Mouse (Mus musculus): ENCODE measurements at regions not wholly inside any gene's neighbourhood (a gene's known extent, or its start where the extent isn't known, plus 50 kb on each side); places are given as distances from the start of the nearest gene placed in this dataset.

DNA sequence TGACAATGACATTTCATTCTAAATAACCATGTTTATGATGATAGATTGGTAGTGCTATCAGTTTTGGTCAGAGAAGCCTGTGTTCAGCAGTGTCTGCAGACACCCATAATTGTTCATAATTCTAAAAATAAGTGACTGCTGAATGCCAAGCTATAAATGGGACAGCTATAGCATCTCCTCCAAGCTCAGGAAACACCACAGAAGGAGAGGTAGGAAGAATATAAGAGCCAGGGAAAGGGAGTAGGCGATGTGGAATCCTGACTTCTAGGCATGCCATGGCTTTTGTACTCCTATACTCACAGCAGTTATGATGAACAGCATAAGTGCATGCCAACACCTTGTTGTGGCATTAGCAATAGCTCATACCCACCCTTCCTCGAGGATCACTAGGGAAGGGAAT is 429.4 kb downstream of the Ptprc start:
- DNase-seq (ENCODE audit: low spot score) = no peak

DNA sequence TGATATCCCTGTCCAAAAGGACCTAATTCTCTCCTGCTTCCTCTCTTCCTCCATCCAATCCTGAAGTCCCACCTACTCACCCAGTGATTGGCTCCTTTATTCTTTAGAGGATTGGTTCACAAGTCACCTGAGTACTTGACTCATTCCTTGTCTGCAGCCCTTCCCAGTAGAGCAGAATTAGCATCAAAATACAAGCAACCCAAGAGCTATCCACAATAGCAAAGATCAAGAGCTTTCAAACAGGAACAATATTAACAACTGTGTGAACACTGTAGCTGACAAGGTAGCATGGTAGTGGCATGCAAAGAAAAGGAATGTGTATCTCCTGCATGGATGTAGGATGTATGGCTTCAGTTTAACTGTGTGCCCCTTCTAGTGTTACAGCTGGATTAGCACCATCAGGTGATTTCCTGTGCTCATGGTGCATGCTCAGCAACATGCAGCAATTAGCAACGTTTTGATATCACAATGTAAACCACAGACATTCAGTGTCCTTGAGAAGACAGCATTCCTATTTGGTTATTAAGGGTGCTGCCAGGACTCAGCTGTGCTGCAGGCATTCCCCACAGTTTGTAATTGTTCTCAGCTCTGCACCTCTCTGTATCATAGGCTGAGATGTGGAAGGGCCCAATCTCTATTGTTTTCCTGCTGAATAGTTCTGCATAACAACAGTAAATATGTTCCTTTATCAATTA is 437.2 kb downstream of the Ptprc start:
- DNase-seq (ENCODE audit: low spot score) = no peak

DNA sequence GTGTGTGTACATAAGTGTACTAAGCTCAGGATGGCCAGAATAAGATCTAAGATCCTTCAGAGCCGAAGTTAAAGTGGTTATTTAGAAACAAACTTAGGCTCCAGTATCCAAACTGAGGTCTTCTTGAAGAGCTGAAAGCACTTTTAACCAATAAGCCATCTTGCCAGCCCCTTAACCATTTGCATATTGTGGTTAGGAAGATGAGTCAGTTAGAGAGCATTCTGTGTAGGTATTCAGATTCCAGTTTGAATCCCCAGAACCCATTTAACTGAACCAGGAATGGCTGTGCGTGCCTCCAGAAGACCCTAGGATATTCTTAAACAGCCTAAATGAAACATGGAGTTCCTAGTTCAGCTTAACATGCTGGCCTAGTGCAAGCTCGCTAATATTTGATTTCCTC is 471.6 kb downstream of the Ptprc start:
- no peak for DNase-seq (ENCODE audit: low spot score)

DNA sequence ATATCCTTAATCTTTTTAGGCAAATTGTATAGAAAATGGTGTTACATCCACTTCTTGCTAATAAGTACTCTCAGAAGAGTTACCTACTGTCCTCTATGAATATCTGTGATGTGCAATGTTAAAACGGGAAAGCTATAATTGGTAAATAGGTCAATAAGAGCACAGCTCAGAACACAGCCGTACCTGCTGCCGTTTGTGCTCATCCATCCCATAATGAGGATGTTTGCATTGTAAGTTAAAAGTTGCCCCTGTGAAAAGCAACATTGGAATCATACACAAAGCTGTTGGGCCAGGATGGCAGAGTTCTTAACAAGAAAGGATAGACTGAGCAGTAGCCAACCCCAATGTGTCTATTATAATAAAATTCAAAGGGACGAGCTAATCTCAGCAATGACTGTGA is 476.6 kb downstream of the Ptprc start:
- DNase-seq (ENCODE audit: low spot score) = no peak

DNA sequence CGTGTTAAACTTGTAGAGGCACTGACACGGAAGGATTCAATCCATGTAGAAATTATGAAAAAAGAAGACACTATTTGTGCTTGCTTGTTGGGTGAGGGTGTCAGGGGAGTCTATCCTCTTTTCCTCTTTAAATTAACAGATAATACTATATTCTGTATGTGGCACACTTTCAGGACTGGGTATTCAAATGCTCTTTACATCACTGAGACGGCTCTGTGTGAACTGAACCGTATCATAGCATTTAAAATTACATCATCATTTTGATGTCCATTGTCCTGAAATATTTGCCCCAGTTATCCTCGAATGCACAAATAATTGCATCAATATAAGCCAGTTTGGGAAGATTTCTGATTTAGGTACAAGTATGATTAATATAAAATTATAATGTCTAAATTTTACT is 478.2 kb downstream of the Ptprc start:
- DNase-seq (ENCODE audit: low spot score) = no peak

DNA sequence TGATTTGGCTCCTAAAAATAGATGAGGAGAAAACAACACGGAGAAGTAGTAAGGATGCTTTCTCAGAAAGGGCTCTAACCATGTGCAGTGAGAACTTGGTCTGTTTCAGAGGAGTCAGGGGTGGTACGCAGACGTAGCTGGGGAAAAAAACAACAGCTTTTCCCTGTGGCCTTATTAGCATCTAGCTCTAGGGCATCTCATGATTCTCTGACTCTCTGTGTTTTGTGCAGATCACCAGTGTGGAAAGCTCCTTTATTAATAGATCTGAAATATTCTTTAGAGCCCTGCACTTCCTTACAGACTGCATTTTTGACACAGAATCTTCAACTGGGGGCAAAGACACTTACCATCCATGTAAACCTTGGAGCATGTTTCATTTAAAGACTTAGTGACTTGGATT is 478.7 kb downstream of the Ptprc start:
- DNase-seq (ENCODE audit: low spot score) = no peak

DNA sequence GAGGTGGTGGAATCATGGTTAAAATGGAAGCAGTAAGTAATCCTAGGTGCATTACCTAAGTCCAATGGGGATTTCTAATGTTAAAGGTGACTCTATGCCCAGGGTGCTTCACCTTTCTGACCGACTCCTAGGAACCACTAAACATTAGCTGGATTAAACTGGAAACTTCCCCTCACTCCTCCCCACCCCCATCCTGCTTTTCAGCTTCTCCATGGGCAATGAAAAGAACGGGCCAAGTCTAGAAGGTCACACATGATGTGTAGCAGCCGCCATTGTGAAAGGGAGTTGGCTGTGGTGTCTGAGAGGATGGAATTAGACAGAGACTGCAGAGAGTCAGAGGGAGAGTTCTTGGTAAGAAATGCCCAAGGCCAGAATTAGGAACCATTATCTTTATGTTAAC is 479.8 kb downstream of the Ptprc start:
- no peak for DNase-seq (ENCODE audit: low spot score)

DNA sequence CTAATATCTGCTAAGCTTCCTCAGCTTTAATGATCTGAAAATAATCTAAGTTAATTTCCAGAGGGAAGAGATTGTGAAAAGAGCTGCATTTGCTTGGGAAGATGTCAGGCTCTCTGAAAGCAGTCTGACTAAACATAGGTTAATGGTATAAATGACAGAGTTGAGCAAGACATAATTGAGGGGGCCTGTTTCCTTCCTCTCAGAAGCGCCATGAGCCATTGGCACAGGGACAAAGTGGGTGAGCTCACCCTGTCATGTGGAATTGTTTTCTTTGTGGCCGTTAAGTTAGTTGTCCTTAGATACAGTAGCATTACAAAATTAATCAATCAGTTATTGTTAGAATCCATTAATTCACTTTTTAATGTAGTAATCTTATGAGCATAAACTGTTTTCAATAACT is 483.0 kb downstream of the Ptprc start:
- no peak for DNase-seq (ENCODE audit: low spot score)

DNA sequence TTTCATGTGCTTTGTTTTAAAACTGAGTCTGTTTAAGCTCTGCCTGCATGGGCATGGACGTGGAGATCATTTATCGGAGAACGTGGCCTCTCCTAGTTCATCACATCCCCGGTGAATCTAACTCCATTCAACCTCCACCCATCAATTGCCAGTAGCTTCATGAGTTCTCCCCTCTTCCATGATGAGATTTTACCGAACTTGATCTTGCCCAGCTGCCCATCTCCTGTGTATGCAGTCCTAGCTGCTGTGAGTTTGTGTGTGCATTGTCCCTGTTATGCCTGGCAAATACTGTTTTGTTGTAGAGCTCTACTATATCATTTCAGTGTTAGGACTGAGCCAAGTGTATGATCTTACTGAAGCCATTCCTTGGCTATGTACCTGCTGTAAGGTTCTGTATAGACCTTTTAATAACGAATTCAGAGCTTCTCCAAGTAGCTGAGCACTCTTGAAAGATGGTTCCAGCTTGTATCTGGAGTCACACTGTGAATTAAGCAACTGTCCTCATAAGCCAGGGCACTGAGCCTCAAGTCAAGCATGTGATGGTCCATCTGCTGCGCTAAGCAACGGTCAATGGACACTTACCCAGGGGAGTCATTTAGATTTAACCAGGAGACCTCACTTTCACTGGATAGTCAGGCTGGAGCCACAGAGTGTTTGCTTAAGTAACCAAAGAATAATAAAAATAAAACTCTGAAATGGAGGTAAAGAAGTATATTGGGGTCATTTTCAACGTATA is 484.5 kb downstream of the Ptprc start:
- DNase-seq (ENCODE audit: low spot score) = no peak

DNA sequence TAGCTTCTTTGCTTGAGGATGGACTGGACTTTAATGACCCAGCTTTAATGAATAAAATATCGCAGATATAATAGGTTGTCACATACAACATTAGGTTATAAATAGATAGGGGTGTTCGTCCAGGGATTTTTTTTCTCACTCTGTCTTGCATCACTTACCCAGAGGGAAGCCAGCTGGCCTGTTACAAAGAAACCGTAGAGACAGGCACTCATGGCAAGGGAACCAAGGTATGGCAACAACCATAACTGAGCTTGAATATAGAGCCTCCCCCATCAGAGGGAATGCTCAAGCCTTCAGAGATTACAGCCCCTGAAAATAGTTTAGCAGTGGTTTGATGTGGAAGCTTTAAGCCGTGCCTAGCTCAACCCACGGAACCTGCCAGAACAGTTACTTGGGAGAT is 504.9 kb downstream of the Ptprc start:
- DNase-seq (ENCODE audit: low spot score) = no peak

DNA sequence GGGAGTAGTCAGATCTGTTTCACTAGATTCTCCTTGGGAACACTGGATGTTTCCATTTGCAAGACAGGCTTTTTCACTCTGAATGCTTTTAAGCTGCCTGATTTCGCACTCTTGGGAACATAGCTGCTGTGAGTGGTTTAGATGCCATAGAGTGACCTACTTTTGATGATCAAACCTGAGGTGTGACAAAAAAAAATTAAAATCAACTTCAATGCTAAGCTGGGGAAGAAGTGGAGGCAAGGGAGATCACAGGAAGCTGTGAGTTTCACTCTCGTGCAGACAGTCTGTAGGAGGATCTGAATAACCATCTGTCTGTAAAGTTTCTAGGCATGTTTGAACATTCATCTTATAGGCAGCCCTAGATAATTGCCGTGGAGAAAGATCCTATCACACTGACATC is 505.7 kb downstream of the Ptprc start:
- DNase-seq (ENCODE audit: low spot score) = no peak

DNA sequence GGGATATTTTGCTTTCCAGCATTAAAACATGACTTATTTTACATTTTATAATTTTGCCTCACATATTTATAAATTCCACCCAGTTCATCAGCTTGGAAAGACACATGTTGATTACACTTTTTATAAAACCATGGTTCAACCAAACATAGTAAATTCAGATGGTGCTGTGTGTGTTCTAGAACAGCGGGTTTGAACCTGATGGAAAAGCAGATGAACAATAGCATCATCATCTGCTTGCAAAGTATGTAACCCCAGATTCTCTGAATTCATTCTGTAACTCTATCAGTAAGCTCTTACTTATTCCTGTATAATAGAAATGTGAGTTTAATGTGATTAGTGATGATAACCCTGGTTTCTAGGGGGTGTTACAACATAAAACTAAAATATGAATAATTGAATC is 517.4 kb downstream of the Ptprc start:
- no peak for DNase-seq (ENCODE audit: low spot score)

DNA sequence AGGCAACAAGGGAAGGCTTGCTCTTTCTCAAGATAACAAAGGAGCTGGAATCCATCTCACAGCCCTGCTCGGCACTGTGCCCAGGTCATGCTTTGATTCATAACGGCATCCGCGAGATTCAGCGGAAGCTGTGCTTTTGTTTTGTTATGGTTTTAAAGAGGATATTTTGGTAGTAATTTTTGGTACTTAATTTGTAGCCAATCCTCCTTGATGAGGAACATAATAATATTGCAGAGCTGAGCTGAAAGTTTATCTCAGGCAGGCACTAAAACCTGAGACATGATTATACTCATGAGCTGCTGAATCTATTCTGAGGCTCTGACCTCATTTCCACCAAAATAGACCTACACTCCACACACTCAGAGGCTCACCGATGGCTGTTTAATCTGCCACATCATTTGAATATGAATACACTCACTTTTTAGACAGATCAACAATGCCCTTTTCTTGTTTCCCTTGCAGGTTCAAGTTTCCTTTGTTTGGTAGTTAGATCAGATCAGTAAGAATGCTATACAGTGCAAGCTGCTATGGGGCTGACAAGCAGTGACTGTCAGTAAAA is 518.5 kb downstream of the Ptprc start:
- DNase-seq (ENCODE audit: low spot score) = no peak

DNA sequence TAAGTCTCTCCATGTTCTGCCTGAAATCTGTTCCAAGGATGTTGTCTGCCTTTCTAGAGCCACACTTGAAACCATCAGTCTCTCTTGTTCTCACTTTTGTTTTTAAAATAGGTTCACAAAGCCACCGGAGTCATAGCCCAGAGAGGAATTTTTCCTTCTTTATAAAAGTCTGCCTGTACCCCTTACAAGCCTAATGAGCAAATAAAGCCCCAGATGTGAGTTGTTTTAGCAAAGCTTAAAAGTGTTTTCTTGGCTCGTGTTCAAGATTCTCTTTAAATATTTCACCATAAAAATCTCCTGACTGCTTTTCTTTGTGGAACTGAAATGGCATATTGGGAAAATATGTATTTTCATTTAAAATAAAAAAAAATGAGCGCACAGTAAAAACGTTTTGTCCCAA is 521.3 kb downstream of the Ptprc start:
- DNase-seq (ENCODE audit: low spot score) = no peak

DNA sequence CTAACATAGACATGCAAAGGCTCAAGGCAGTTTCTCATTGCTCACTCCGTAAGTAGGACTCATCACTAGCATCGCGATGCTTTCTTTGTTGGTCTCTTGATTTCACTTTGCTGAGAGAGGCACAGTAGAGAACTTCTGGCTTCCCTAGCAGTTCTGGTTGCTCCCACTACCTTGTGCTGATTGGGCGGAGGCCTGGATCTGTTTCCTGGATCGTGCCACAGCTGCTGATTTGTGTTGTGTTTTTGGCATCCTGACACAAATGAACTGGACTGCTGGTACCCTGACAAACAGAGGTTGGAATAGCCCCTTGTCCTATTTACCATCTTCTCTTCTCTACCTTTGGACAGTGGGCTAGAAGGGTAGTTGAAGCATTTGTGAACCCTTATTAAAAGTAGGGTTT is 522.0 kb downstream of the Ptprc start:
- no peak for DNase-seq (ENCODE audit: low spot score)

DNA sequence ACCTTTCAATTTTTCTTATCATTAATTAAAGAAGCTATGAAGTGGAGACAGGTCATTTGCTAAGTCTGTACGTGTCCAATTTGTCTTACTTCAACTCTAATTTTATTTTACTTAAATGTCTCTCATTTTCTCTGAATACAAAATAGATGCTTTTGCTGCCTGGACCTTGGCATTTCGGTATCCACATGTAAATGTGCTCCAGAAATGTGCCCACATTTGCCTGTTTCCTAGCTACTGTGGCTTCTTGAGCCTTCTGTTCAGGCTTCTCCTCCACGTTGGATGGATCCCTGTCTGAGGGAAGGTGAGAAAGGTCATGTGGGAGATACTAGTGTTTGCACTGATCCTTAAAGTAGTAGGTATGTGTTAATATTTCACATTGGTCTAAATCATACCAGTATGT is 524.9 kb downstream of the Ptprc start:
- DNase-seq (ENCODE audit: low spot score) = no peak

DNA sequence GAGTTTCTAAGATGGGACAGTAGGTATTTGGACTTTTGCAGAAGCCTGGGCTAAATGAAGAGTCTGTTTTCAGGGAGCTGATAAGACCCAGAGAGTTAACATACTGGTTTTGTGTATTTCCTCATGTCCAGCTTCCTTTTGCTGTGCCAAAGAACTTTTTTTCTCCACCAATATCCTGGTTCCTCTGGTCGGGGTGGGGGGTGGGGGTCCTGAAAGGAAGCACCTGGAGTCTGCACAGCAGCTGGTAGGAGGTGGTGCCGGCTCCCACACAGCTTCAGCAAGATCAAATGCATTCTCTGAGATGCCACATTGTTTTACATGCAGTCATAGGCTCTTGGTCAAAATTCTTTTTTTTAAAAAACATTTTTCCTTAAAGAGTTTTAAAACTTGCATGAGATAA is 525.4 kb downstream of the Ptprc start:
- no peak for DNase-seq (ENCODE audit: low spot score)

DNA sequence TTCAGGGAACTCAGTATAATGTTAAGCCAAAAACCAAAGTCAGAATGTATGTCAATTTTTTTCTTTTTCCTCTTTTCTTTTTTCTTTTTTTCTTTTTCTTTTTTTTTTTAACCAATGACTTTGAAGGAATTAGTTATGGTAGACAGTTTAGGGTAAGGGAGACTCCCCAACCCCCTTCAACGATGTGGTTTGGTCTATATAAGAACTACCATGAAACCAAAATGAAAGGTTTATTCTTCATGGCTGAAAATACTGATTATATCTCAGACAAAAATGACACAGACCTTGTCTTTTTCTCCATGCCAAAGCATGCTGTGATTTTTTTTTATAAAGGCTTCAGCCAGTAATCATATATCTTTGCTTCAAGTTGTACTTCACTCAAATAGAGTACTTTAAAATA is 526.7 kb downstream of the Ptprc start:
- DNase-seq (ENCODE audit: low spot score) = no peak

DNA sequence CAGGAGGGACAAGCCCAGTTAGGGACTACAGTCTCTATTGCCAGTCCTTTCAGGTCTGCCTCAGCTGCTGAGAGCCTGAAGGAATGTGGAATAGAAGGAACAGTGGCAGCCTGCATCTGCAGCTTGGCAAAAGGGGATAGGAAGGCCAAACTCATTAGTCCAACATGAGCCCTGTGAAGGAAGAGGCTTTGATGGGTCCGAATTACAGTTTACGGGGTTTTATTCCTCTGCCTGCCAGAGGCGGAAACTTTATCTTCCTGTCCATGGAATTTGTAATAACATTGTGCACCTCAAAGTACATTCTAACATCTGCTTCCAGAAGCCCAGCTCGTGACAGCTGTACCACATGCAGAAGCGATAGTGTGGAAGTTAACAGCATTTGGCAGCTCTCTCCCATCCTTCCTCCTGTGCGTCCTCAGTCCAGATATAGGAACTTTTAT is 530.9 kb downstream of the Ptprc start:
- no peak for DNase-seq (ENCODE audit: low spot score)

DNA sequence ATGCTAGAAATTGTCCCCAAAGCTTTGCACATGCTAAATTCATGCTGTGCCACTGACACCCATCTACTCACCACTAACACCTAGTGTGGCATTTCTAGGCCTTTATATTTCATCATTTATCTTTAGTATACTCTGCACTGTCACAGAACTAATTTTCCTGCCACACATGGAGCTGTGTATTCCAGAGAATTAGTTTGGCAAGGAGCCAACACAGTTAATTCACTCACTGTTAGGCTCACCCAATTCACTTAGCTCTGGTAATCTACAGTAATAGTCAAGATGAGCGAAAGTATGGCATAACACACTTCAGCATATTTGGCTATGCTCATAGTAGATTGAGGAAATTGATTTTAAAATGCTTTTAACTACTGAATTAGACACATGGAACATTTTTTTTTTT is 532.0 kb downstream of the Ptprc start:
- no peak for DNase-seq (ENCODE audit: low spot score)

DNA sequence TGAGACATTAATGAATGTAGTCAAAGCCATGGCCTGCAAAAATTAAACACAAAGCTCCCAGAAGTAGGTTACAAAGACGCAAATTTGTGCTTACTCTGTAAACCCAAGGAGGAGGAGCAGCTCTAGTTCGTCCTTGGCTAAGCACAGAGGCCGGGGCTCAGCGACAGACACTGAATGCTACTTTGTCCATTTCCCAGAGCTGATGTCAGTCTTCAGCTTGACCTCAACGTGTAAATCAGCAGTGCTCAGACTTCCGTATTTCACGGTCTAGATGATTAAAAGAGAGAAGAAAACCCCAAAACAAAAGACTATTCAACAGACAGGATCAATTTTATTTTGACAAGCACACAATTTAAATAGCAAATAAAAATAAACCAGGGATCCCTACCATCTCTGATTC is 534.7 kb downstream of the Ptprc start:
- no peak for DNase-seq (ENCODE audit: low spot score)

DNA sequence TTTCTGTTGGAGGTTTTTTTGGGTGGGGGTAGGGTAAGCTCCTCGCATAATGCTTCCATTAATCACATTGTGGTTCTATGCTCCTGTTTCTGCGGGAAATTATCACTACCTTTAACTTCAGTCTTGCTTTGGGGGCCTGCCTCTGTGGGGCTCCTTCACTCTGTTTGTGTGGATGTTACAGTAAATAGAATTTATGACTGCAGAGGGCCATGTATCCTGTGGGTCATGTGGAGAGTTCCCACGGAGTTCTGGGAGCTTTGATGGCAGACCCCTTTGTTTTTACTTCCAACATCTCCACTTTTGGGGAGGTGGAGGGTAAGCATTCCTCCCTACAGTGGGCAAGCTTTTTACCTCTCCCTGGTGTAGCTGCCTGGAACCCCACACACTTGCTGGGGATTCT is 538.6 kb downstream of the Ptprc start:
- no peak for DNase-seq (ENCODE audit: low spot score)

DNA sequence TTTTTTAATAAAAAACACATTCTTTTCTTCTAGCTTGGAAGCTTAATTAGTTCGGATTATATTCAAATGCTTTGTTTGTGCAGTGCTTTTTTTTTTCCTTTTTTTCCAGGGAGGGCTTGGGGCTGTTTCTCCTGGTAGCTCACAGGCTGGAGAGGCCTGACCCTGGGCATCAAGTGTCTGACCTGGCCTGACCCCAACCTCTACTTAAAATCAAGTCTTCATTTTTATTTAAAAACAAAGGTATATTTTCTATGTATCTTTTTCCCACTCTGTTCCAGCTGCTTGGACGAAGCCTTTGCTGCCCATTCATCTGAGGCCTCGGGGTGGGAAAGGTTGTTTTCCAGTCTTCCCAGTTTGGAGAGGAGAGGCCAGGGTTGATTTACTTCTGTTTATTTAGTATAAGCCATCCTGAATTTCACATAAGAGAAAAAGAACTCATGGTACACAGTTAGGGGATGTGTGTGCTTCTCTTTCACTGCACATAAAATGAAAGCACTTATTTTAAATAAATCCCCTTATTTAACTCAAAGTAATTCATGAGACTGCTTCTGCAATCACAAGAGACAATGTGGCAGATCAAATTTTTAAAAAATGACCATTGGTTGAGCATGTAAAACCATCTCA is 539.1 kb downstream of the Ptprc start:
- no peak for DNase-seq (ENCODE audit: low spot score)
